31 mouse cellular contexts compared by ENCODE assay signal in genomic region chr1:173961491-173961890, GRCm38 (mm10). TPM values are rescaled to one million over a fixed set of nuclear protein-coding genes. Genes with fewer than 3 reads are reported as not detected.
"Had no signal": no experiment of that assay in that cellular context is flagged by ENCODE, and none has a peak within 500 bp of the region (broad histone marks: within the 10 kb centered on the region; RNA-seq: fewer than 3 reads in every experiment).

No protein-coding gene starts in this region.

RNA-seq across cellular contexts. Expression of gene Ifi203, which starts 19.0 kb away (rescaled TPM):
- polyA plus RNA-seq: heart, embryonic 10.5 days; hindbrain, embryonic 10.5 days; limb, embryonic 10.5 days had no signal

RNA-seq across cellular contexts. Expression of gene Ifi202b, which starts 21.1 kb away (rescaled TPM):
- total RNA-seq: gastrocnemius, adult 2 months; gastrocnemius, postnatal 10 days; gastrocnemius, postnatal 25 days; gastrocnemius, postnatal 4 days; granulocyte monocyte progenitor cell, adult 5-6 weeks; heart, adult 2 months; heart, postnatal 10 days; heart, postnatal 25 days; heart, postnatal 4 days; layer of hippocampus, adult 2 months; layer of hippocampus, postnatal 10 days; layer of hippocampus, postnatal 25 days; left cerebral cortex, adult 2 months; left cerebral cortex, postnatal 14 days; left cerebral cortex, postnatal 36 days had no signal
- polyA plus RNA-seq: heart, adult 2 months; heart, embryonic 10.5 days; heart, embryonic 12.5 days; heart, embryonic 14.5 days; heart, embryonic 16.5 days; hindbrain, embryonic 10.5 days; hindbrain, embryonic 12.5 days; hindbrain, embryonic 14.5 days; inflammation-experienced regulatory T-cells, adult 6 months; intestine, embryonic 15.5 days; intestine, postnatal 0 days; kidney, embryonic 14.5 days; kidney, embryonic 16.5 days; limb, embryonic 10.5 days; limb, embryonic 12.5 days; liver, embryonic 12.5 days; liver, embryonic 14.5 days had no signal

RNA-seq across cellular contexts. Expression of gene Ifi211, which starts 48.6 kb away (rescaled TPM):
- total RNA-seq: layer of hippocampus, adult 2 months; layer of hippocampus, postnatal 10 days; layer of hippocampus, postnatal 25 days; left cerebral cortex, adult 2 months; left cerebral cortex, postnatal 14 days had no signal
- polyA plus RNA-seq: limb, embryonic 10.5 days had no signal
